Mouse (Mus musculus): ENCODE results near the gene Ap1m2.

- TF ChIP-seq CTCF (IDR thresholded peaks at IDR 0.05; ENCODE audit: insufficient read depth, low read depth, low read length), result no peak
- peak; percentile 86 for TF ChIP-seq POLR2A (IDR thresholded peaks at IDR 0.05; ENCODE audit: insufficient read depth, low read depth, low read length)
Observed at GRCm38 (mm10) chr9:21287571-21288402, 24.4 kb downstream of the Ap1m2 start, which contains the start of gene Kri1.

Measured in olfactory bulb, adult 2 months (tissue).